Mouse (Mus musculus): Measurements from ENCODE around the gene Sorcs3. TPM values are rescaled to one million over a fixed set of nuclear protein-coding genes. Genes with fewer than 3 reads are reported as not detected.

Gene Sorcs3
- polyA plus RNA-seq, 1 experiment, result not detected

DNA sequence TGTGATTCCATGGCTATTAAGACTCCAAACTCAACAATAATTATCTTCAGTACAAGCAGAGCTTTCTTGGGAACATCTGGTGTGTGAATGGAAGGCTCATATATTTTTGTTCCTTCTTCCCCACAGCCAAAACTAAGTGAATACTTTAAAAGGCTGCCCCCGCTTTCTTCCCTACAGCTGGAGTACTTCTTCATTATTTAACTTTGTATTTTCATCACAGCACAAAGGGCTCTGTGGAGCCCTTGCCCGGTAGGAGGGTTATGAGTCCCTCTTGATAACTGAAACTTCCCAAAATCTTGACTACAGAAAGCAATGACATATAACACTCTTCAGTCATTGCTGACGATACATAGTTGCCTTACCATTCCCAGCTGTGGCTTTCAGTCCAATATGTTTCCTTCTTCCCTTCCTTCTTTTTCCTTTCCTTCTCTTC, 615.5 kb downstream of the Sorcs3 start:
- no peaks in the 10 kb centered on the region for H3K4me1 ChIP-seq (ENCODE audit: control insufficient read depth, insufficient read depth, low read length)
- no peak overlapping the region for H3K4me3 ChIP-seq (ENCODE audit: insufficient read depth, low read length)
- no peak for TF ChIP-seq CTCF (IDR thresholded peaks at IDR 0.05; ENCODE audit: borderline replicate concordance, insufficient read depth, low read length)
- TF ChIP-seq POLR2A (IDR thresholded peaks at IDR 0.05; ENCODE audit: low read depth, low read length), result no peak
- no peak overlapping the region for H3K27ac ChIP-seq (ENCODE audit: insufficient read depth, low read length)

DNA sequence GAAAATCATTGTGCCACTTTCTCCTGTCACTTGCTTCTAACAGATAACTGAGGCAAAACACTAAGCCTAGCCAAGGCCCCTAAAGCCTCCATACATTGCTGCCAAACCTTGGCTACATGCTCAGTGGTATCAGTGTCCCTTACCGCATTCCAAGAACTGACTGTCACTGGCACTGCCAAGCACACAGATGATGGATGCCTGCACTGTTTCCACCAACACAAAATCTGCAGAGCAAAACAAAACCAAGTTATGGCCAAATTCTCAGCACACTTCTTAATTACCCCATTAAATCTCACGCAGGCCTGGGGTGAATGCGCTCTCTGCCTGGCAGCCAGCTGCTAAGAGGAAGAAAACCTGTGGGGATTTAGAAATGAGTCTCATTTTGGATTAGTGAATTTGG, 628.5 kb downstream of the Sorcs3 start:
- Histone ChIP-seq H3K4me1 (ENCODE audit: control insufficient read depth, insufficient read depth, low read length) (no peaks in the 10 kb centered on the region), H3K4me3 (ENCODE audit: insufficient read depth, low read length) (no peak overlapping the region), H3K27ac (ENCODE audit: insufficient read depth, low read length) (no peak overlapping the region)
- no peak for TF ChIP-seq POLR2A (IDR thresholded peaks at IDR 0.05; ENCODE audit: low read depth, low read length)
- TF ChIP-seq CTCF (IDR thresholded peaks at IDR 0.05; ENCODE audit: borderline replicate concordance, insufficient read depth, low read length), result no peak

DNA sequence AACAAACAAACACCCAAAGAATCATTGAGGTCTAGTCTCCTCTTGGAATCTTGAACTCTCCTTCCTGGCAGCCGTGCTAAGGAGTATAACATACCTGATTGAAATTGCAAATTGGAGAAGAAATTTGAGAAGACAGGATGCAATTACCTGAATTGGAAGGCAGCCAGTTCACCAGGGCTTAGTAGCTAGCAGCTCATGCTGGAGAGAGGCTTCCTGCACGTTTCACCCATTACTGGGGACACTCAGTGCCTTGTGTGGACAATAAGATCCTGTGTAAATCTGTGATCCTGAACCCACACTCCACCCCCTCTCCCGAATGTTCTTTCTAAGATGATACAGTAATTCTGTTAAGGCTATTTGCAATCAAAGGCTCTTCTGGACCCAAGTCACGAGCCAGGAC, 633.6 kb downstream of the Sorcs3 start:
- no peak overlapping the region for H3K27ac ChIP-seq (ENCODE audit: insufficient read depth, low read length)
- TF ChIP-seq POLR2A (IDR thresholded peaks at IDR 0.05; ENCODE audit: low read depth, low read length) (no peak), CTCF (IDR thresholded peaks at IDR 0.05; ENCODE audit: borderline replicate concordance, insufficient read depth, low read length) (no peak)
- no peaks in the 10 kb centered on the region for H3K4me1 ChIP-seq (ENCODE audit: control insufficient read depth, insufficient read depth, low read length)
- no peak overlapping the region for H3K4me3 ChIP-seq (ENCODE audit: insufficient read depth, low read length)

DNA sequence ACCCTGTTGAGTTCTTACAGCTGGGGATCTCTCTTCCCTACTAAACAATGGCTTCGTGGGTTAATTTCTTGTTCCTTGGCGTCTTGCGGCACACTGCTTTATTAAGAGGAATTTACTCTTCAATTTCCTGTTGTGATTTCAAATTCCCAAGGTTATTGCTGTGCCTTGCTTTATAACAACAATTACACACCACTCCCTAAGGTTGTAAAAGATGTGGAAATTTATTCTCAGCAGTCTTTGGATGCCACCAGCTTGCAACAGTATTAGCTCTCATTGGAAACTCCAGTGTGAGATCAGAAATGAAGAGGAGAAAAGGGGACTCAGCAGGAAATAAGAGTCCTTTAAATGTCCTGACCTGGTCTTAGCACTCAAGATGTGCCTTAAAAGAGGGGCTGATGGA, 641.9 kb downstream of the Sorcs3 start:
- H3K4me1 ChIP-seq (ENCODE audit: control insufficient read depth, insufficient read depth, low read length), result no peaks in the 10 kb centered on the region
- TF ChIP-seq POLR2A (IDR thresholded peaks at IDR 0.05; ENCODE audit: low read depth, low read length) (no peak), CTCF (IDR thresholded peaks at IDR 0.05; ENCODE audit: borderline replicate concordance, insufficient read depth, low read length) (no peak)
- no peak overlapping the region for H3K27ac ChIP-seq (ENCODE audit: insufficient read depth, low read length)
- no peak overlapping the region for H3K4me3 ChIP-seq (ENCODE audit: insufficient read depth, low read length)

DNA sequence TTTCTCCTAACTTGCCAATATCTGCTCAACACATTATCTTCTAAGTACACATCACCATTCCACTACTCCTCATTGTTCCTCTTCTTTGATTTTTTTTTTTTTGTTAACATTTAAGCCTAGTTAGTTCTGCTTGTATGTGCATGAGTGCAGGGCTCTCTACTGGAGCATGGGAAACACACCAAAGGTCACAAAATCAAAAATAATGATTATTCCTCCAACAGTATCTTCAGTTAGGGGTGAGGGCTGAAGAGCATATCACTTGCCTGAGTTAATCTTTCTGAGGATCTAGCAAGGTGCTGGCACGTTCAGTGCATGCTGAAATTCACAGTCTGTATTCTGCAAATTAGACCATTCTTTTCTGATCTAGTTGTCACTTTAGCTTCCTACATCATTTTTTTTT, 644.6 kb downstream of the Sorcs3 start:
- H3K27ac ChIP-seq (ENCODE audit: insufficient read depth, low read length), result no peak overlapping the region
- no peak for TF ChIP-seq POLR2A (IDR thresholded peaks at IDR 0.05; ENCODE audit: low read depth, low read length)
- no peak for TF ChIP-seq CTCF (IDR thresholded peaks at IDR 0.05; ENCODE audit: borderline replicate concordance, insufficient read depth, low read length)

More for the DNA sequence above, 644.6 kb downstream of the Sorcs3 start:
- H3K4me1 ChIP-seq (ENCODE audit: control insufficient read depth, insufficient read depth, low read length), result no peaks in the 10 kb centered on the region
- no peak overlapping the region for H3K4me3 ChIP-seq (ENCODE audit: insufficient read depth, low read length)

Data from embryonic fibroblast, embryonic 13.5 days (primary cell).